Mouse (Mus musculus): Measurements from ENCODE around the gene BC004004. TPM values are rescaled to one million over a fixed set of nuclear protein-coding genes. Genes with fewer than 3 reads are reported as not detected.

BC004004 gene
- polyA plus RNA-seq, 1 experiment, result 101 TPM

- DNase-seq (ENCODE audit: low spot score), result no peak
Observed at GRCm38 (mm10) chr17:29323625-29324024, 55.0 kb downstream of the BC004004 start.

GRCm38 (mm10) chr17:29325831-29326230 is 57.2 kb downstream of the BC004004 start:
- no peak for DNase-seq (ENCODE audit: low spot score)

- DNase-seq (ENCODE audit: low spot score), result peak; percentile 21
Observed at GRCm38 (mm10) chr17:29326531-29327529, 58.2 kb downstream of the BC004004 start.

- no peak for DNase-seq (ENCODE audit: low spot score)
Observed at GRCm38 (mm10) chr17:29327691-29328090, 59.1 kb downstream of the BC004004 start.

- DNase-seq (ENCODE audit: low spot score), result peak; percentile 12
Observed at GRCm38 (mm10) chr17:29330221-29330620, 61.6 kb downstream of the BC004004 start.

GRCm38 (mm10) chr17:29330671-29331410 is 62.3 kb downstream of the BC004004 start:
- peak; percentile 22 for DNase-seq (ENCODE audit: low spot score)

GRCm38 (mm10) chr17:29332186-29332685 is 63.6 kb downstream of the BC004004 start:
- peak; percentile 21 for DNase-seq (ENCODE audit: low spot score)

GRCm38 (mm10) chr17:29336266-29336990 is 67.8 kb downstream of the BC004004 start:
- peak; percentile 18 for DNase-seq (ENCODE audit: low spot score)

- peak; percentile 18 for DNase-seq (ENCODE audit: low spot score)
Observed at GRCm38 (mm10) chr17:29337979-29338823, 69.6 kb downstream of the BC004004 start.

GRCm38 (mm10) chr17:29339170-29339768 is 70.7 kb downstream of the BC004004 start:
- no peak for DNase-seq (ENCODE audit: low spot score)

- DNase-seq (ENCODE audit: low spot score), result no peak
Observed at GRCm38 (mm10) chr17:29340406-29341261, 72.0 kb downstream of the BC004004 start.

- DNase-seq (ENCODE audit: low spot score), result no peak
Observed at GRCm38 (mm10) chr17:29341591-29342003, 73.0 kb downstream of the BC004004 start.

GRCm38 (mm10) chr17:29342010-29342910 is 73.7 kb downstream of the BC004004 start:
- no peak for DNase-seq (ENCODE audit: low spot score)

- no peak for DNase-seq (ENCODE audit: low spot score)
Observed at GRCm38 (mm10) chr17:29343241-29343640, 74.7 kb downstream of the BC004004 start.

- no peak for DNase-seq (ENCODE audit: low spot score)
Observed at GRCm38 (mm10) chr17:29345272-29345671, 76.7 kb downstream of the BC004004 start.

GRCm38 (mm10) chr17:29346496-29347125 is 78.0 kb downstream of the BC004004 start:
- DNase-seq (ENCODE audit: low spot score), result no peak

- DNase-seq (ENCODE audit: low spot score), result no peak
Observed at GRCm38 (mm10) chr17:29347126-29347644, 78.6 kb downstream of the BC004004 start.
